Mouse (Mus musculus) kidney, adult 2 months (tissue): ENCODE data around the gene Rnf38.

Experiments
- CTCF ChIP-seq: fragments of 200-500 bp; conservative IDR thresholded peaks from 2 replicates; pipeline ENCODE4 v1.5.1; 2011; ENCODE audit warnings: low read depth, mild to moderate bottlenecking, control low read depth, low read length, moderate library complexity, mixed read lengths; ENCODE audit not compliant: insufficient read depth, insufficient read length
- POLR2A ChIP-seq: fragments of 200-500 bp; IDR thresholded peaks from one replicate; pipeline ENCODE4 v1.6.1; 2011; ENCODE audit warnings: low read depth, low read length, control low read depth

- no peak for TF ChIP-seq CTCF
- no peak for TF ChIP-seq POLR2A
Observed at GRCm38 (mm10) chr4:44106297-44106821, 127.2 kb downstream of the Rnf38 start.
